Mouse (Mus musculus) heart, adult 2 months (tissue): ENCODE results near the gene Dnajc5g.

Source experiments
- CTCF ChIP-seq: fragments of 200-600 bp; IDR thresholded peaks from 2 replicates; pipeline ENCODE4 v1.8.1; 2022; ENCODE audit warnings: antibody characterized with exemption, mild to moderate bottlenecking, moderate library complexity
- EP300 ChIP-seq: fragments of 200-500 bp; IDR thresholded peaks from 2 replicates; pipeline ENCODE4 v1.6.1; 2011; ENCODE audit warnings: low read depth, low read length, control low read depth; ENCODE audit not compliant: insufficient read depth
- POLR2A ChIP-seq: fragments of 200-500 bp; IDR thresholded peaks from 2 replicates; pipeline ENCODE4 v1.6.1; 2011; ENCODE audit warnings: mild to moderate bottlenecking, low read depth, low read length, control low read depth; ENCODE audit not compliant: insufficient read depth

DNA sequence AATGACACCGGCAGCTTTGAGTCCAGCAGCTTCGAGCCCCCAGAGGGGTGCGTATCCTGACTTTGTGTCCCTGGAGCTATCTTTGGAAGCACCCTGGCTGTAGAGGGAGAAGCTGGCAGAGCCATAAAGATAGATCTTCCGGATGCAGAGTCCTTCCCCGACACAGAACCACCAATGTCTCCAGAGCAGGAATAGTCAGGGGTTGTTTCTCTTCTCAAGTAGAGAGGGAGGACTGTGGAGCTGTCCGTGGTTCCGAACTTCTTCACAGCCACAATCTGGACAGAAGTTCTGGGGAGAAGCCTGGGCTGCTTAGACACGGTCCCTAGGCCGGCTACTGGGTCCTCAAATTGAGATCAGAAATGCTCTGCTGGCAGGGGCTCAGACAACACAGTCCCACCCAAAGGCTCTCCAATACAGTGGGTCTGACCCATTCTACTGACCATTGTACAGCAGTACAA lies 32.9 kb downstream of the Dnajc5g start:
- TF ChIP-seq POLR2A, result no peak
- no peak for TF ChIP-seq CTCF
- no peak for TF ChIP-seq EP300
